Mouse (Mus musculus): ENCODE measurements around the gene Osbpl3.

GRCm38 (mm10) chr6:50325485-50325884 lies 130.5 kb downstream of the Osbpl3 start:
- TF ChIP-seq CTCF (IDR thresholded peaks at IDR 0.05; ENCODE audit: control insufficient read depth, insufficient read depth, insufficient replicate concordance, low read depth, low read length) (no peak), POLR2A (IDR thresholded peaks at IDR 0.05; ENCODE audit: control insufficient read depth, low read depth, low read length) (no peak)
